Mouse (Mus musculus) urinary bladder, postnatal 10 days (tissue): ENCODE results near the gene Zkscan2.
A peak's percentile ranks its signal among the peaks of the same experiment; 100 is the strongest.

Experiments used
- DNase-seq: peaks from one replicate; pipeline ENCODE4 v3.0.0; 2022; ENCODE audit warnings: low spot score

Gene Zkscan2

GRCm38 (mm10) chr7:123500239-123501219 lies at the start of gene Zkscan2:
TSS of gene Zkscan2 (minus strand) at chr7:123500449.
- no peak for DNase-seq

GRCm38 (mm10) chr7:123529190-123529589 lies 28.9 kb upstream of the Zkscan2 start:
- DNase-seq: no peak

GRCm38 (mm10) chr7:123525761-123526160 lies 25.5 kb upstream of the Zkscan2 start:
- no peak for DNase-seq

GRCm38 (mm10) chr7:123524218-123524861 lies 24.1 kb upstream of the Zkscan2 start:
- no peak for DNase-seq

GRCm38 (mm10) chr7:123507946-123508345 lies 7.7 kb upstream of the Zkscan2 start:
- DNase-seq: no peak

- DNase-seq: no peak
Observed at GRCm38 (mm10) chr7:123503358-123503757, 3.1 kb upstream of the Zkscan2 start.

GRCm38 (mm10) chr7:123499481-123500238 lies 589 bp downstream of the Zkscan2 start:
- DNase-seq: no peak

GRCm38 (mm10) chr7:123487703-123488102 lies 12.5 kb downstream of the Zkscan2 start:
- DNase-seq: no peak

GRCm38 (mm10) chr7:123467961-123468360 lies 32.3 kb downstream of the Zkscan2 start:
- no peak for DNase-seq

GRCm38 (mm10) chr7:123465692-123466387 lies 34.4 kb downstream of the Zkscan2 start:
- DNase-seq: peak; percentile 36

- DNase-seq: no peak
Observed at GRCm38 (mm10) chr7:123463569-123463968, 36.7 kb downstream of the Zkscan2 start.

- no peak for DNase-seq
Observed at GRCm38 (mm10) chr7:123462070-123462501, 38.2 kb downstream of the Zkscan2 start, which contains the start of gene Aqp8. TSS of gene Aqp8 (plus strand) at chr7:123462291.

- DNase-seq: no peak
Observed at GRCm38 (mm10) chr7:123461316-123461715, 38.9 kb downstream of the Zkscan2 start.

- DNase-seq: no peak
Observed at GRCm38 (mm10) chr7:123459247-123459646, 41.0 kb downstream of the Zkscan2 start.

- no peak for DNase-seq
Observed at GRCm38 (mm10) chr7:123458309-123458708, 41.9 kb downstream of the Zkscan2 start.

- DNase-seq: no peak
Observed at GRCm38 (mm10) chr7:123455088-123455487, 45.2 kb downstream of the Zkscan2 start.

GRCm38 (mm10) chr7:123453066-123453465 lies 47.2 kb downstream of the Zkscan2 start:
- no peak for DNase-seq

GRCm38 (mm10) chr7:123452551-123452950 lies 47.7 kb downstream of the Zkscan2 start:
- DNase-seq: no peak

- DNase-seq: no peak
Observed at GRCm38 (mm10) chr7:123450515-123450914, 49.7 kb downstream of the Zkscan2 start.

GRCm38 (mm10) chr7:123449676-123450075 lies 50.6 kb downstream of the Zkscan2 start:
- no peak for DNase-seq

GRCm38 (mm10) chr7:123448794-123449193 lies 51.5 kb downstream of the Zkscan2 start:
- DNase-seq: no peak

GRCm38 (mm10) chr7:123442079-123442478 lies 58.2 kb downstream of the Zkscan2 start:
- DNase-seq: no peak
